Mouse (Mus musculus): ENCODE measurements around the gene Esp1. TPM values are rescaled to one million over a fixed set of nuclear protein-coding genes. Genes with fewer than 3 reads are reported as not detected.
"Not testable (repeated sequence)": the region's sequence is repeated elsewhere in the genome, so short reads cannot be mapped to it uniquely, and the experiment has no call there.

The Esp1 gene
- not detected in 2 replicates for polyA plus RNA-seq (2016; fragmentation: Nextera tagmentation; extraction: Ambion mirVana)

DNA sequence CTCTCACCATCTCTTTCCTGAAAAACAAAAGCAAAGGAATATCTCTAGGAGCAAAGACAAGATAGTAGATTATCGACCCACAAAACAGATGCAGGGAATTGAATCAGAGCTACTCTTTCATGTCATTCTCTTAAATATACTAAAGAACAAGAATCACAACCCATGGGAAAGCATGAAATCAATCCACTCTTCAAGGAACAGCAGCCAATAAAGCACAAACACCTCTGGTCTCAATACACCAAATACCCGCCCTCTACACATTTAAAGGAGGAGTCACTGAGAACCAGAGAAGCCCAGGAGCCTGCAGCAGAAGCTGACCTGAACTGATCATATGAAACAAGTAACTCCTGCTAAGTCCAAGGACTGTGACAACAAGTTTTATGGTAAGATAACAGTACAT, at the start of gene Esp1:
TSS of gene Esp1 (plus strand) at position 301 of the 400 bp plus-strand sequence.
- Histone ChIP-seq H3K36me3 (no peaks in the 10 kb centered on the region), H3K9me3 (replicated peaks) (no peaks in the 10 kb centered on the region), H3K4me2 (no peak within 1 kb of the TSS), H3K27ac (no peak within 1 kb of the TSS), H3K27me3 (replicated peaks) (no peaks in the 10 kb centered on the region), H3K4me1 (no peaks in the 10 kb centered on the region), H3K9ac (no peak within 1 kb of the TSS), H3K4me3 (no peak within 1 kb of the TSS)
- no peak for ATAC-seq
- WGBS (ENCODE audit: insufficient replicate concordance), result 70% methylated on average over 2 of the region's 2 CpGs

DNA sequence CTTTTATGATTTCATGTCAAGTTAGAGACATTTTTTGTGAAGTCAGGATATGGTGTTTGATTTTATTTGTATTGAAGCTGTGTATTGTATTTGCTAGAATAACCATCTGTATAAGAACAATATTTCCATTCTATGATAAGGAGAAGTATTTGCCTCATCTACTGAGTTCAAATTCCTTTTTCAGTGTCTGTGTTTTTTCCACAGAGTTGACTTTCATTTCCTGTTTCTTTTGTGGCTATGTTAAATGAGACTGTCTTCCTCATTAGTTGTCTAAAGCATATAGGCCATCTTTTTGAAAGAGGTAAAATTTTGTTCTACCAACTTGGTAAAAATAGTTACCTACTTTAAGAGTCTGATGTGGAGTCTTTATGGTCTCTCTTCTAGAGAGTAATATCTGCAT, 10.6 kb upstream of the Esp1 start:
- Histone ChIP-seq H3K9ac (no peak overlapping the region), H3K27me3 (replicated peaks) (no peaks in the 10 kb centered on the region), H3K9me3 (replicated peaks) (no peaks in the 10 kb centered on the region), H3K4me1 (no peaks in the 10 kb centered on the region), H3K36me3 (no peaks in the 10 kb centered on the region), H3K4me3 (no peak overlapping the region), H3K4me2 (no peak overlapping the region), H3K27ac (no peak overlapping the region)
- ATAC-seq, result no peak

DNA sequence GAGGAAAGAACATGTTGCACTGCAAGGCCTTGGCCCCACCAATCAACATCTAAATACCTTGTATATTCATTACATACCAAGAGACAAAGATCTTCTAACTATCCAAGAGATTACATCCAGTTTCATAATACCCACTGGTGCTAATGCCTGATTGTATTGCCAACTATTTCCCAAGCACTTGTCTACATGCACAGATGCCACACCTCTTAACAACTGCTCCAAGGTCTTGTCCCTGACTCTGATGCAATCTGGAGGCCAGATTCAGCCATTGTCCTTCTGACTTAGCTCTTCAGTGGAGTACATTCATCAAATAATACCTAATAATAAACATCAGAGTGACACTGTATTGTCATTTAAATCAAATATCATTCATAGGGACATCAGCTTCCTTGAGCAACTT, 9.9 kb upstream of the Esp1 start:
- H3K9ac ChIP-seq; H3K9me3 ChIP-seq (replicated peaks); ATAC-seq; H3K27me3 ChIP-seq (replicated peaks); H3K36me3 ChIP-seq; H3K4me3 ChIP-seq; H3K4me1 ChIP-seq; H3K4me2 ChIP-seq; H3K27ac ChIP-seq: not testable (repeated sequence)

DNA sequence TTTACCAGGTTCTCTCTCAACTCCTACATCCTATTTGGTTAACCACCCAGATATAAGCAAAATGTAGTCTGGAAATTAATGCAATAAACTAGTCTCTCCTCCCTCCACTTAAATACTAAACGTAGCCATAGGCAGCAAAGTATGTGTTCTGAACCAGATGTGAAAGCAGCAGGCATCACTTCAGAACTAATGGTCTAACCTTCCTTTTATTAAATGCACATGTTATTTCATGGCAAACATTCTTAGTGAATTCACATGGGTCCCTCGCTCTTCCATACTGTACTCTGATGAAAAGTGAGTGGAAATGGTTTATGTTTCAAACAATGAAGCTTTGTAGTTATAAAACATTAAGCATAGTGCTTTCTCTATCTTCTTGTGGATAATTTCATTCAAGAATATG, 4.4 kb downstream of the Esp1 start:
- H3K27me3 ChIP-seq (replicated peaks), result no peaks in the 10 kb centered on the region
- no peak overlapping the region for H3K4me2 ChIP-seq
- 47% methylated on average over 2 of the region's 2 CpGs for WGBS (ENCODE audit: insufficient replicate concordance)
- no peaks in the 10 kb centered on the region for H3K4me1 ChIP-seq
- no peak overlapping the region for H3K27ac ChIP-seq
- ATAC-seq, result no peak
- H3K36me3 ChIP-seq, result no peaks in the 10 kb centered on the region
- H3K9me3 ChIP-seq (replicated peaks), result no peaks in the 10 kb centered on the region
- H3K4me3 ChIP-seq, result no peak overlapping the region
- no peak overlapping the region for H3K9ac ChIP-seq

DNA sequence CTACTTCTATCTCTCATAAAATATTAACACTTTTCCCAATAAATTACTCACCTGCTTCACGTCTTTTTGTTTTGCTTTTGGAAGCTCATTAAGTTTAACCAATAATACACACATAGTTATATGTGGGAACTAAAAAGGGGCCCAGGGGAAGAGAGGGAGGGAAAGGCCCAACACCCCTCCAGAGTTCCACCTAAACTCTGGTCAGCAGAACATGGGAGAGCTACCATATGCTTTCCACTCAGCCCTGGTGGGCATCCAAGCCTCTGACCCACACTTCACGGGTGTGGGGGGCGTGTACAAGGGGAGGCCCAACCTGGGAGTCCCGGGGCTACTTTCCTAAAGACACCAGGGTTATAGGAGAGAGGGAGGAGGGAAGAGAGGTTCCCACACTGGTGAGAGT, 4.8 kb downstream of the Esp1 start:
- Histone ChIP-seq H3K9me3 (replicated peaks) (no peaks in the 10 kb centered on the region), H3K36me3 (no peaks in the 10 kb centered on the region), H3K4me3 (no peak overlapping the region), H3K27me3 (replicated peaks) (no peaks in the 10 kb centered on the region), H3K4me2 (no peak overlapping the region), H3K9ac (no peak overlapping the region), H3K27ac (no peak overlapping the region), H3K4me1 (no peaks in the 10 kb centered on the region)
- WGBS (ENCODE audit: insufficient replicate concordance), result 26% methylated on average over 4 of the region's 4 CpGs
- ATAC-seq, result no peak

DNA sequence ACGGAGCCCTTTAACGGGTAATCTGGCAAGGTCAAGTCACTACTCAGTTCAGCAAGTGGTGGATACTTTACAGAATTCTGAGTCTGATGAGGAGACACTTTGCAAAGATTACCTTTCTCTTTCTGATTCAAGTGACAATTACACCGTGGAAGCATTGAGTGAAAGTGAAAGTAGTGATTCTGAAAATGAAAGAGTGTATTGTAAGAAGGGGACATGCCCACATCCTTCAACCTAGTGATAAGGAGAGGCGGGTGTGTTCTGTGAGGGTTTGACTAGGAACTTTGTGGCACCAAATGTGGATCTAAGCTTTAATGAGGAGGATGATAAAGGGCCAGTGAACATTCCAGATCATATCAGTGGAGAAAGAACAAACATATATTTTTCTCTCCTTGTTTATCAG, 36.7 kb downstream of the Esp1 start:
- Histone ChIP-seq H3K9me3 (replicated peaks) (no peaks in the 10 kb centered on the region), H3K27me3 (replicated peaks) (no peaks in the 10 kb centered on the region), H3K4me3 (no peak overlapping the region), H3K4me2 (no peak overlapping the region), H3K4me1 (peaks cover 3% of the 10 kb centered on the region; the same call in 1 of the 2 replicates), H3K9ac (no peak overlapping the region), H3K27ac (no peak overlapping the region), H3K36me3 (no peaks in the 10 kb centered on the region)
- 59% methylated on average over 4 of the region's 4 CpGs for WGBS (ENCODE audit: insufficient replicate concordance)
- ATAC-seq, result no peak

DNA sequence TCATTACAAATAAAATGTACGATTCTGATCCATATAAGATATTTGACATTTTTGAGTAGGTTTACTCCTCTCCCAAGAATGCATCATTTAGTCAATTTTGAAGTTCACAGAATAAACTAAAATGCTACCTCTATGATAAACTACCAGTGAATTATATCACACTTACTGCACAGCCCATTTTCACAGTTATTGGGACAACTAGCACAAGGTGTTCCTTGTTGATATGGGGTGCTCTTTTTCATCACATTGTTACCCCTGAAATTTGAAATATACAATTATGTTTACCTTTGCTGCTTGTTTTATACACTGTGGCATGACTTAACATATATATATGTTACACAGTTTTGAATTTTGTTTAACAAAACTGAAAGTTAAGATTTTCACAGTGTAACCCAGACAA, 40.2 kb downstream of the Esp1 start:
- no peak overlapping the region for H3K4me2 ChIP-seq
- H3K9me3 ChIP-seq (replicated peaks), result no peaks in the 10 kb centered on the region
- no peak overlapping the region for H3K27ac ChIP-seq
- 56% methylated on average over 1 of the region's 1 CpGs for WGBS (ENCODE audit: insufficient replicate concordance)
- H3K4me3 ChIP-seq, result no peak overlapping the region
- peak; percentile 40; the same call in 1 of the 2 replicates for ATAC-seq
- peaks cover 3% of the 10 kb centered on the region; the same call in 1 of the 2 replicates for H3K4me1 ChIP-seq
- H3K27me3 ChIP-seq (replicated peaks), result no peaks in the 10 kb centered on the region
- no peaks in the 10 kb centered on the region for H3K36me3 ChIP-seq
- H3K9ac ChIP-seq, result no peak overlapping the region

Other genes starting within 250 kb of the Esp1 start
- not detected in 2 replicates for gene Esp8, start 207.1 kb upstream of the Esp1 start, polyA plus RNA-seq (2016; fragmentation: Nextera tagmentation; extraction: Ambion mirVana)
- not detected in 2 replicates for gene Esp6, start 165.6 kb upstream of the Esp1 start, polyA plus RNA-seq (2016; fragmentation: Nextera tagmentation; extraction: Ambion mirVana)
- gene Esp4, start 128.5 kb upstream of the Esp1 start, polyA plus RNA-seq (2016; fragmentation: Nextera tagmentation; extraction: Ambion mirVana), result not detected in 2 replicates
- not detected in 2 replicates for gene Esp3, start 95.0 kb upstream of the Esp1 start, polyA plus RNA-seq (2016; fragmentation: Nextera tagmentation; extraction: Ambion mirVana)
- 0.08 and 0.17 TPM in 2 replicates for gene Crisp2, start 79.9 kb downstream of the Esp1 start, polyA plus RNA-seq (2016; fragmentation: Nextera tagmentation; extraction: Ambion mirVana)
- gene Rhag, start 84.0 kb downstream of the Esp1 start, polyA plus RNA-seq (2016; fragmentation: Nextera tagmentation; extraction: Ambion mirVana), result 216 and 219 TPM in 2 replicates
- gene 9130008F23Rik, start 153.4 kb downstream of the Esp1 start, polyA plus RNA-seq (2016; fragmentation: Nextera tagmentation; extraction: Ambion mirVana), result 0.71 and 0.75 TPM in 2 replicates
- not detected in 2 replicates for gene Glyatl3, start 187.2 kb downstream of the Esp1 start, polyA plus RNA-seq (2016; fragmentation: Nextera tagmentation; extraction: Ambion mirVana)
- gene Mut, start 207.6 kb downstream of the Esp1 start, polyA plus RNA-seq (2016; fragmentation: Nextera tagmentation; extraction: Ambion mirVana), result 29.4 TPM in 2 replicates
- gene Cenpq, start 207.9 kb downstream of the Esp1 start, polyA plus RNA-seq (2016; fragmentation: Nextera tagmentation; extraction: Ambion mirVana), result 27.5 and 29.1 TPM in 2 replicates

Data from liver, embryonic 12.5 days (tissue).